Comparison of ENCODE assay signal across 15 mouse cellular contexts in the genomic region with DNA sequence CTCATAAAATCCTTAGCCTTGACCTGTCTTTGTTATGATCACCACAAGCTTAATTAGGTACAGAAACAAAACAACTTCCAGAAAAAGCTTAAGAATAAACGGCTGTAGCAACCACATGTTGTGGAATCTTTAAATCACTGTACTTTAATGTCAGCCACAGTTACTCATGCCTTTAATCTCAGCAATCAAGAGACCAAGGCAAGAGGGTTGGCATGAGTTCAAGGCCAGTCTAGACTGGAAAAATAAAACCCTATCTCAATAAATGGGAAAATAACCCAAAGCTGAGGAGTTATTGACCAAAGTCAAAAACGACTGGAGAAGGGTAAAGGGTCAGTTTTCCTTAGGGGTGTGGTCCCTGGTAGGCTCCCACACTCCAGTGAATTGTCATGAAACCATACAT.
DNase-seq lines count a peak whose midpoint lies in the region.
"Had no signal": no experiment of that assay in that cellular context is flagged by ENCODE, and none has a peak within 500 bp of the region (broad histone marks: within the 10 kb centered on the region; RNA-seq: fewer than 3 reads in every experiment).

No protein-coding gene starts in this region.

- peak; percentile 20 for DNase-seq in kidney, postnatal 10 days
- no peak for DNase-seq in kidney, adult 8-10 months
- peak; percentile 61 for DNase-seq in 3T3-L1 (ENCODE audit: low read depth, low spot score)
- peak; percentile 7 for DNase-seq in adipocyte (ENCODE audit: low spot score)
- peak; percentile 55 to 65 for DNase-seq in adrenal gland, postnatal 36 days
- DNase-seq in layer of hippocampus, postnatal 14 days (ENCODE audit: low spot score in 2 of 2): no peak
- no peak for DNase-seq in gastrocnemius, adult 8-10 months (ENCODE audit: low spot score in 2 of 2)
- DNase-seq: cerebellum, postnatal 10 days; gastrocnemius, postnatal 14 days; heart, adult 18-20 months; kidney, postnatal 25 days; lung, postnatal 10 days; right cerebral cortex, postnatal 14 days; thymus, adult 18-20 months; thymus, postnatal 4 days had no signal

Comparison
In these comparisons a context has a peak if more than half of its experiments do, and no peak if none do; other contexts are left out.
1. DNase-seq: peak in kidney, postnatal 10 days (single experiment), 3T3-L1 (single experiment), adipocyte (single experiment) and adrenal gland, postnatal 36 days (2 of 2); none in kidney, adult 8-10 months (0 of 2), layer of hippocampus, postnatal 14 days (0 of 2) and gastrocnemius, adult 8-10 months (0 of 2).